Mouse (Mus musculus) ovary, adult 18-20 months (tissue): Measurements from ENCODE around the gene Adi1.

Experiments used
- DNase-seq: peaks from one replicate; pipeline ENCODE4 v3.0.0; 2022; ENCODE audit warnings: low spot score, mixed read lengths

The Adi1 gene

DNA sequence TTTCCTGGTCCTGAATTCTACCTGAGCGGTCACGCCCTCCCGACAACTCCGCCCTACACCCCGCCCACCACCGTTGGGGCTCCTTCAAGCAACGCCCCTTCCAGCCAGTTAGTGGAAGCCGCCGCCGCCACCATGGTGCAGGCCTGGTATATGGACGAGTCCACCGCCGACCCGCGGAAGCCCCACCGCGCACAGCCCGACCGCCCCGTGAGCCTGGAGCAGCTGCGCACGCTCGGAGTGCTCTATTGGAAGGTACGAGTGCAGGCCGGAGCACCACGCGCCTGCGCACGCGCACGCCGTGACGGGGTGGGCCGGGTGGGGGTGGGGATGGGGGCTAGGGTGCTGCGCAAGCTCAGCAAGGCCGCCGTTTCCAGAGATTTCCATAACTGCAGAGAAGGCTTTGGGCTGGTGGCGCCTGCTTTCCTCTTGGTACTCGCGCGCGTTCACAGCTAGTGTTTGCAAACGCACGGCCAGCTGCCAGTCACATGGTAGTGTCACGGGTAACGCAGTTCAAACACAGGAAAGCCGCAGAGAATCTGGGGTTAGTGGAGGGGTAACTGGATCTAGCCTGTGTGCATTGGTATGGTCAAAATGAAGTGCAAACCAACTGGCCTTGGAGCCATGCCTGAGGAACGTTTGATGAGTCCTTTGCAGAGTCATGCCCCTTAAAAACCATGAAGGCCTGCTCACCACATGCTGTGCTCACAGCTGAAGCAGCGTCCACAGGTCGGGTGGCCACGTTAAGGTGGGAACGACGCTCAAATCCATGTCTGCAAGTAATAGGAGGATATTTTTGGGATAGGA lies at the start of gene Adi1:
Gene Adi1, plus strand, starts transcription at position 111 of the 804 bp plus-strand sequence.
- peak; percentile 73 for DNase-seq

- no peak for DNase-seq
Measured at GRCm38 (mm10) chr12:28625407-28625806, 49.6 kb upstream of the Adi1 start.

DNA sequence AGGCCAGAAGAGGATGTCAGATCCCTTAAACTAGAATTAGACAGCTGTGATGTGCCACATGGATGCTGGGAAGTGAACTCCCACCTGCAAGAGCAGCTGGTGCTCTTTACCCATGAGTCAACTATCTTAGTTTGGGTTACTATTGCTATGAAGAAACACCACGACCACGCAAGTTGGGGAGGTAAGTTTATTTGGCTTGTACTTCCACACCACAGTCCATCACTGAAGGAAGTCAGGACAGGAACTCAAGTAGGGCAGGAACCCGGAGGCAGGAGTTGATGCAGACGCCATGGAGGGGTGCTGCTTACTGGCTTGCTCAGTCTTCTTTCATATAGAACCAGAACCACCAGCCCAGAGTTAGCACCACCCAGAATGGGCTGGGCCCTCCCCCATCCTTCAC lies 47.9 kb upstream of the Adi1 start:
- DNase-seq: no peak

GRCm38 (mm10) chr12:28628436-28628835 lies 46.6 kb upstream of the Adi1 start:
- no peak for DNase-seq

GRCm38 (mm10) chr12:28635058-28635534 lies 39.9 kb upstream of the Adi1 start:
- DNase-seq: no peak

DNA sequence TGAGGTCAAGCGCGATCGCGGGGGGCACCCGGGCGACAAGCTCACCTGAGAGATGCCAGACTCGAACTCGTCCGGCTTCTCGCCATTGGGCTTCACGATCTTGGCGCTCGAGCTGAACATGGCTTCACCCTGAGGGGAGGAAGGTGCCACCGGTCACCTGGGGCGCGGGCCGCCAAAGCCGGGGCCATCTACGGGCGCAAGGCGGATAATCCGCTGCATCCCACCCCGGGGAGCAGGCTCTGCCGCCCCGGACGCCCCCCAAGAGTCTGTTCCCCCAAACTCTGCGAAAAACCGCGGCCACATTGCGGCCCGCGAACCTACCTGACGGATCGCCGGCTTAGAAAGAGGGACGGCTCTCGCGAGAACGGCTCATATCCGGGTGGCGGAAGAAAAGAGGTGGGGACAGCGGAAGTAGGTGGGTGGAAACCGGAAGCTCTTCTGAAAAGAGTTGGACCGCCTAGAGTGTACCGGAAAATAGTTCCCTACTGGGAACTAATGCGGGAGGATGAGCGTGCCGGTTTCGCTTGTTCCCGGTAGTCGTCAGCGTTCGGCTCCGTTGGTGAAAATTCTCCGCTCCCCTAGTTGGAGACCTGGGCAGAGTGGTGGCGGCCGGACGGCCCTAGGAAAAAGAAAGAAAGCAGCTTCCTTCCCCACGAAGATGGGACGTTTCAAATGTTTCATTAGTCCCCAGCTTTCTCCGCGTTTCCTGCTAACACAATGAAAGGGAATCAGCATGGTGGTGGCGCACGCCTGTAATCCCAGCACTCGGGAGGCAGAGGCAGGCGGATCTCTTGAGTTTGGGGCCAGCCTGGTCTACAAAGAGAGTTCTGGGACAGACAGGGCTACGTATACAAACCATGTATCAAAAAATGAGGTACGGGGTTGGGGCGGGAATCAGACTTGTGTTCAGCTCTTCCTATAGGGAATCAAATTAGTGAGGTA lies 39.2 kb upstream of the Adi1 start, which contains the start of gene Rps7:
Gene Rps7, minus strand, starts transcription at position 419 of the 942 bp plus-strand sequence.
- peak; percentile 88 for DNase-seq

- DNase-seq: no peak
Measured at GRCm38 (mm10) chr12:28636543-28636942, 38.5 kb upstream of the Adi1 start.

DNA sequence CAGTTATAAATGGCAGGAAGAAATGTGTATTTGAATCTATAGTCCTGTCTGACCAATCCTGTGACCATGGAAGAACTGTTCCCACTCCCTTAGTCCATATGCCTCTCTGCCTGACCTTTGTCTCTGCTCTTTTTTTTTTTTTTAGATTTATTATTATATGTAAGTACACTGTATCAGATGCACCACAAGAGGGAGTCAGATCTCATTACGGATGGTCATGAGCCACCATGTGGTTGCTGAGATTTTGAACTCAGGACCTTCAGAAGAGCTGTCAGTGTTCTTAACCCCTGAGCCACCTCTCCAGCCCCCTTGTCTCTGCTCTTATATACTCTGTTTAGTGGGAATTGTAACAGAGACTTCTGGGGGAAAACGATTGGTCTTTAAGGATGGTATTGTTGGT lies 36.3 kb upstream of the Adi1 start:
- no peak for DNase-seq

DNA sequence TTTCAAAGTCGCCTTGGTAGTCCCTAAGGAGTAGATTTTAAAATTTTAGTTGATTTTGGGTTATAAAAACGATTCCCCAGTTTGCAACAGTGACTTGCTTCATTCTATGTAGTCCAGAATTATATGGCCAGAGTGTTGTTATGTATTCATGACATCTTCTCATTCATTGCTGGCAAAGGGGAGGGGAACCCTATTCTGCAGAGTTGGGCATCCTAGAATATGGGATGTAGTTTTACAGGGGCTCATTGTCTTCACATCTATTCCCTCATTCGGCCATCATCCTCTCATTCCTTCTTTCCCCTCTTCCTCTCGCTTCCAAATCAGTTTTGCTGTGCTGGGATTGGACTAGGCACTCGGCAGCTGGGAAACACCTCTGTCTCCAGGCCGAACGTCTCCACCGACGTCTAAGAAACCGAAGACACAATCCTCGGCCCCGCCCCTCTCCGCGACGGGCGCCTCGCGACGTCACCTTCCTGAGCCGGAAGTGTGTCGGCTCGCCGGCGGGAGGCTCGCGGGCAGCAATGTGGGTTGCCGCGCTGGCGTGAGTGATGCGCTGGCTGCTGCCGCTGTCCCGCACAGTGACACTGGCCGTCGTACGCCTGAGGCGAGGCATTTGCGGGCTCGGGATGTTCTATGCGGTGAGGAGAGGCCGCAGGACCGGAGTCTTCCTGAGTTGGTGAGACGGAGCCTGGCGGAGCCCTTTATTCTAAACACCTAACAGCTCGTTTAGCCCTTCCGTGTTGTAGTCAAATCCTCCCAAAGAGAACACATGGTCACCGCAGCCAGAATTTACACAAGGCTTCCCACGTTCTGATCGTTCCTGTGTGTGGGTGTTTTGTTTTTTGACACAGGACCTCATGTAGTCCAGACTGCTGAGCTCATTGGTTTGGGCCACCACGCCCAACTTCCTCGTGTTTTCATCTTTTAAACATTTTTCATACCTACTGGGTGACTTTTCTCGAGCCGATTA lies 25.6 kb upstream of the Adi1 start, which contains the start of gene Rnaseh1:
Gene Rnaseh1, plus strand, starts transcription at position 462 of the 970 bp plus-strand sequence.
- peak; percentile 76 for DNase-seq

DNA sequence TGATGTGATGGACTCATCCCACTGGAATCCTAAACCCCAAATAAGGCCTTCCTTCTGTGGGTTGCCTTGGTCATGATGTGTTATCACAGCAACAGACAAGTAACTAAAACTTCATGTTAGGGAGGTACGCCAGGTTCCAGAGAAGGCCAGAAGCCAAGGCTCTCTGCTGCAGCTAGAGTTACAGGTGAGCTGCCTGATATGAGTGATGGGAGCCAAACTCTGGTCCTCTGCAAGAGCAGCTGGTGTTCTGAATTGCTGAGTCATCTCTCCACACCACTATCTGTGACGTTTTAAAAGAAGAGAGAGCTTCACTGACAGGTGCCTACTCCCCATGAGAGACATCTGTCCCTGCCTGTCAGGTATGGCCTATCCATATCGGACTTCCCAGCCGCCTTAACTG lies 12.4 kb upstream of the Adi1 start:
- DNase-seq: no peak

DNA sequence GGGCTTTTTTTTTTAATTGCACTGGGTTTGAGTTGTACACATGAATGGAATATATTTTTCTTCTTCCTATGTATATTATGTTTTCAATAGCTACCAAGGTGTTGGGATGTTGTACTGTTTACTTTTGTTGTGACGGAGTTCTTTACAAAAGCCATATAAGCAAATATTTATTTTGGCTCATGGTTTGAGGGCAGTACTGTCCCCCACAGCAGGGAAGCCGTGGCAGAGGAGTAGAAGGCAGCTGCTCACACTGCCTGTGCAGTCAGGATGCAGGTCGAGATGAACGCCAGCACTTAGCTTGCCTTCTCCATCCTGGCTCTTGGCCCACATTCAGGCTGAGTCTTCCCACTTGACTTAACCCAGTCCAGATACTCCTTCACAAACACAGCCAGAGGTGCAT lies 8.3 kb upstream of the Adi1 start:
- no peak for DNase-seq

- no peak for DNase-seq
Measured at GRCm38 (mm10) chr12:28667287-28667686, 7.7 kb upstream of the Adi1 start.

- DNase-seq: no peak
Measured at GRCm38 (mm10) chr12:28674038-28674720, 852 bp upstream of the Adi1 start.

GRCm38 (mm10) chr12:28675925-28676209 lies 836 bp downstream of the Adi1 start:
- DNase-seq: no peak

GRCm38 (mm10) chr12:28684674-28685073 lies 9.6 kb downstream of the Adi1 start:
- DNase-seq: no peak

- DNase-seq: no peak
Measured at GRCm38 (mm10) chr12:28685771-28686170, 10.7 kb downstream of the Adi1 start.

DNA sequence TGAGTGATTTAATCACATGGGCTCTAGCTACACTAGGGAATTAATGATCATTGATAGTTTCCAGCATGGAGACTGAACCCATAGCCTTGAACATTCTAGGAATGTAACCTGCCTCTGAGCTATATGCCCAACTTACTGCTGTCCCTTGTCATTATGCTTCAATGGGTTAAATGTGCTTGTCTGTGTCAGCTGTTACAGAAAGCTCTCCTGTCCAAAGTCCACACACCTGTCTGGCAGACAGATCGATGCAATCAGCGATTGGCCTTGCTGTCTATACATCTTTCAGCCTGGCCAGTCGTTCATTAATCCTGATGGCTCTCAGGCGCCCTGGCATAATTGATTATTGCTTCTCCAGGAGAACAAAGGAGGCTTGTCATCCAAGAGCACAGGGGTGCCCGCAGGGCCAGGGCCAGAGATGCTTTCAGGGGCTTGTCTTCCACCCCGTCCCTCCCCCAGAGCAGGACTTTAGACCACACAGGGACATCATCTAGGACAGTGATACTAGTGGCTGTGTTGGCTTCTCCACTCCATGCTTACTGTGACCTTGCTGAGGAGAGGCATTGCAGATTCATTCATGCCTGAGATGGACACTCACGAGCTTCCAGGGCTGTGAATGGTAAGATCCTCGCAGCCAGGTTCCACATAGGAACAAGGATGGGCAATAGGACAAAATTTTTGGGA lies 11.3 kb downstream of the Adi1 start:
- DNase-seq: no peak

- DNase-seq: no peak
Measured at GRCm38 (mm10) chr12:28688996-28689395, 14.0 kb downstream of the Adi1 start.

DNA sequence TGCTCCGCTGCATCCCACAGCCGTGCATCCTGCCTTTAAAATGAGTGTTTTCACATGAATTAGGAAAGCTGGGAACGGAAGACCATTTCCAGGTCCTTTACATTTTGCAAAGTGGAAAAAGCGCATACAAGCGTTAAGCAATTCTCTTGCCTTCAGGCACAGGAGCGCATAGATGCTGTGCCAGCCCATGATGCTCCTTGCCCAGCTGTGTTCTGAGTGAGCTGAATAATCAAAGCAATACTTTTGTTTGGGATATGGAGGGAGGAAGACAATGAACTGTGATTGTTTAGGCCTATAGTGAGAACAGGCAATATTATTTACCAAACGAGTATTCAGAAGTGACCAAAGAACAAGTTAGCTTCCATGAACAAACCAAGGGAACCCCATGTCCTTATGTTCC lies 15.7 kb downstream of the Adi1 start:
- DNase-seq: no peak

DNA sequence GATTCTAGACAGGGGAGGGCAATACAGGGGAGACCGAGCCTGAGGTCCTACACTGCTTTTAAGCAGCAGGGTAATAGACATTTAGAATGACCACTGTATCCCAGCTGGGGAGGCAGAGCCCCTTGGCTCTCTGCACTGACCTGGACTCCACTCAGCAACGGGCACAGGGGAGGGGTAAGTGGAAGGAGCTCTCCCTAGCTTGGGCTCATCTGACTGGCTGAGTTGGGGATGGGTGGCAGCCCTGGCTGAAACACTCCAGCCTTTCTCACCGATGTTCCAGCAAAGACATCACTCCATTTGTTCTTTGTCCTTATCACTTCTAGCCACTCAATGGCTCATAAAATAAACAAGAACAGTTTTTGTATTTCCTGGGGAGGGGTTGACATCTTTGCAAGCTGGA lies 18.7 kb downstream of the Adi1 start:
- DNase-seq: no peak

- no peak for DNase-seq
Measured at GRCm38 (mm10) chr12:28694231-28694630, 19.2 kb downstream of the Adi1 start.
